Mouse (Mus musculus): Measurements from ENCODE around the gene B3gnt7. TPM values are rescaled to one million over a fixed set of nuclear protein-coding genes. Genes with fewer than 3 reads are reported as not detected.

Gene B3gnt7
- 5.9 TPM in 2 replicates for polyA plus RNA-seq (2015; fragmentation: Nextera tagmentation; extraction: Ambion mirVana)

- Histone ChIP-seq H3K9me3 (ENCODE audit: low read length) (no peaks in the 10 kb centered on the region), H3K4me3 (ENCODE audit: low read depth, low read length) (peak within 1 kb of the TSS; percentile 43), H3K36me3 (ENCODE audit: insufficient read depth, low read length) (no peaks in the 10 kb centered on the region), H3K9ac (replicated peaks; ENCODE audit: low read depth) (no peak within 1 kb of the TSS), H3K4me1 (ENCODE audit: insufficient read depth, low read depth, low read length) (peaks cover 3% of the 10 kb centered on the region; the same call in 1 of the 2 replicates), H3K27ac (ENCODE audit: low read length) (no peak within 1 kb of the TSS), H3K27me3 (replicated peaks; ENCODE audit: insufficient read depth, low read length) (peaks cover 4% of the 10 kb centered on the region; the same call in 1 of the 2 replicates), H3K4me2 (replicated peaks; ENCODE audit: low read depth, low read length) (peak within 1 kb of the TSS; percentile 90)
- no peak for DNase-seq (ENCODE audit: low spot score)
- TF ChIP-seq CTCF (IDR thresholded peaks at IDR 0.05) (no peak), EP300 (IDR thresholded peaks at IDR 0.05) (no peak)
- ATAC-seq: no peak
- 38% methylated on average over 6 of the region's 6 CpGs for WGBS
Observed at GRCm38 (mm10) chr1:86302532-86302931, at the start of gene B3gnt7. Gene B3gnt7 (plus strand): TSS chr1:86302832.

GRCm38 (mm10) chr1:86253410-86253809 is 49.2 kb upstream of the B3gnt7 start:
- Histone ChIP-seq H3K4me1 (ENCODE audit: insufficient read depth, low read depth, low read length) (no peaks in the 10 kb centered on the region), H3K9me3 (ENCODE audit: low read length) (no peaks in the 10 kb centered on the region), H3K9ac (replicated peaks; ENCODE audit: low read depth) (no peak overlapping the region), H3K27ac (ENCODE audit: low read length) (no peak overlapping the region), H3K27me3 (replicated peaks; ENCODE audit: insufficient read depth, low read length) (no peaks in the 10 kb centered on the region), H3K4me3 (ENCODE audit: low read depth, low read length) (no peak overlapping the region), H3K36me3 (ENCODE audit: insufficient read depth, low read length) (no peaks in the 10 kb centered on the region), H3K4me2 (replicated peaks; ENCODE audit: low read depth, low read length) (no peak overlapping the region)
- WGBS: 74% methylated on average over 8 of the region's 8 CpGs
- no peak for DNase-seq (ENCODE audit: low spot score)
- no peak for TF ChIP-seq EP300 (IDR thresholded peaks at IDR 0.05)
- TF ChIP-seq CTCF (IDR thresholded peaks at IDR 0.05): no peak
- ATAC-seq: no peak

DNA sequence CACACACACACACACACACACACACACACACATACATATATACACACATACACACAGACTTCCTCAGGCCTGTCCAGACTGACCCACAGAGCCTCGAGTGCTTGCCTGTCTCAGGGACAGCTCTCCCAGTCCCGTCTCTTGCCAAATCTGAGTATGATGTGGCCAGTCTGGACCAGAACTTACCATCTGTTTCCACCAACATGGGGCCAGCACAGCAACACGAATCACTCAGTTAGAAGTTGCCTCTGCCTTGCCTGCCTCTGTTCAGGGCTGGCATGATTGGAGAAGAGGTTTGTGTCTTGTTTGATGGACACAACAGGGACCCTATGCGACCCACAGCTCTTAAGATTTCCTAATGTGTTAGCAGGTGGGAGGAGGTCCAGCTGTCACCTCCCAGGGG is 46.3 kb upstream of the B3gnt7 start:
- H3K4me1 ChIP-seq (ENCODE audit: insufficient read depth, low read depth, low read length): no peaks in the 10 kb centered on the region
- no peak overlapping the region for H3K4me2 ChIP-seq (replicated peaks; ENCODE audit: low read depth, low read length)
- no peak for DNase-seq (ENCODE audit: low spot score)
- H3K9me3 ChIP-seq (ENCODE audit: low read length): no peaks in the 10 kb centered on the region
- TF ChIP-seq CTCF (IDR thresholded peaks at IDR 0.05) (no peak), EP300 (IDR thresholded peaks at IDR 0.05) (no peak)
- H3K4me3 ChIP-seq (ENCODE audit: low read depth, low read length): no peak overlapping the region
- WGBS: 48% methylated on average over 4 of the region's 4 CpGs
- no peaks in the 10 kb centered on the region for H3K36me3 ChIP-seq (ENCODE audit: insufficient read depth, low read length)
- H3K9ac ChIP-seq (replicated peaks; ENCODE audit: low read depth): no peak overlapping the region
- no peak for ATAC-seq
- no peak overlapping the region for H3K27ac ChIP-seq (ENCODE audit: low read length)
- no peaks in the 10 kb centered on the region for H3K27me3 ChIP-seq (replicated peaks; ENCODE audit: insufficient read depth, low read length)

DNA sequence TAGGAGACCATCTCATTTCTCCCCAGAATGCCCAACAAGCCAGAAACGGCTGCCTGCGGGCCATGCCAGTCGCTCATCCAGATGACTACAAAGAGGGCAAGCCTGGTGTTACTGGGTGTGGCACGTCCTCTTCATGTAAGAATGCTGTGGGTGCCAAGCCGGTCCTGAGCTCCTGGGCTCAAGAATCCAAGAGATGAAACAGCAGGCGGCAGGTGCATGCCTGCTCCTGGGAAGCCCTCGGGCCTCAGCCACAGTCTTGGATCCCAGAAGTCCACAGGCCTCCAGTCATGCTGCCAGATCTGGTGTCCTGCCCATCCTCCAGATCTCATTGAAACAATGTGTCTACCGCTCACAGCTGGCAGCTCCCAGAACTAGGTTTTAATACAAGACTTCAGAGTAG is 45.4 kb upstream of the B3gnt7 start:
- H3K4me3 ChIP-seq (ENCODE audit: low read depth, low read length): no peak overlapping the region
- no peak overlapping the region for H3K9ac ChIP-seq (replicated peaks; ENCODE audit: low read depth)
- no peak for ATAC-seq
- no peak overlapping the region for H3K4me2 ChIP-seq (replicated peaks; ENCODE audit: low read depth, low read length)
- no peaks in the 10 kb centered on the region for H3K27me3 ChIP-seq (replicated peaks; ENCODE audit: insufficient read depth, low read length)
- H3K27ac ChIP-seq (ENCODE audit: low read length): no peak overlapping the region
- no peaks in the 10 kb centered on the region for H3K4me1 ChIP-seq (ENCODE audit: insufficient read depth, low read depth, low read length)
- no peaks in the 10 kb centered on the region for H3K36me3 ChIP-seq (ENCODE audit: insufficient read depth, low read length)
- H3K9me3 ChIP-seq (ENCODE audit: low read length): no peaks in the 10 kb centered on the region
- WGBS: 73% methylated on average over 8 of the region's 8 CpGs
- DNase-seq (ENCODE audit: low spot score): no peak
- TF ChIP-seq EP300 (IDR thresholded peaks at IDR 0.05) (no peak), CTCF (IDR thresholded peaks at IDR 0.05) (no peak)

GRCm38 (mm10) chr1:86258171-86258824 is 44.3 kb upstream of the B3gnt7 start:
- no peak for DNase-seq (ENCODE audit: low spot score)
- no peaks in the 10 kb centered on the region for H3K36me3 ChIP-seq (ENCODE audit: insufficient read depth, low read length)
- H3K4me1 ChIP-seq (ENCODE audit: insufficient read depth, low read depth, low read length): no peaks in the 10 kb centered on the region
- no peak for ATAC-seq
- no peak overlapping the region for H3K9ac ChIP-seq (replicated peaks; ENCODE audit: low read depth)
- no peak overlapping the region for H3K4me2 ChIP-seq (replicated peaks; ENCODE audit: low read depth, low read length)
- WGBS: 83% methylated on average over 7 of the region's 7 CpGs
- no peak overlapping the region for H3K4me3 ChIP-seq (ENCODE audit: low read depth, low read length)
- TF ChIP-seq EP300 (IDR thresholded peaks at IDR 0.05) (no peak), CTCF (IDR thresholded peaks at IDR 0.05) (no peak)
- no peaks in the 10 kb centered on the region for H3K27me3 ChIP-seq (replicated peaks; ENCODE audit: insufficient read depth, low read length)
- H3K9me3 ChIP-seq (ENCODE audit: low read length): no peaks in the 10 kb centered on the region
- no peak overlapping the region for H3K27ac ChIP-seq (ENCODE audit: low read length)

DNA sequence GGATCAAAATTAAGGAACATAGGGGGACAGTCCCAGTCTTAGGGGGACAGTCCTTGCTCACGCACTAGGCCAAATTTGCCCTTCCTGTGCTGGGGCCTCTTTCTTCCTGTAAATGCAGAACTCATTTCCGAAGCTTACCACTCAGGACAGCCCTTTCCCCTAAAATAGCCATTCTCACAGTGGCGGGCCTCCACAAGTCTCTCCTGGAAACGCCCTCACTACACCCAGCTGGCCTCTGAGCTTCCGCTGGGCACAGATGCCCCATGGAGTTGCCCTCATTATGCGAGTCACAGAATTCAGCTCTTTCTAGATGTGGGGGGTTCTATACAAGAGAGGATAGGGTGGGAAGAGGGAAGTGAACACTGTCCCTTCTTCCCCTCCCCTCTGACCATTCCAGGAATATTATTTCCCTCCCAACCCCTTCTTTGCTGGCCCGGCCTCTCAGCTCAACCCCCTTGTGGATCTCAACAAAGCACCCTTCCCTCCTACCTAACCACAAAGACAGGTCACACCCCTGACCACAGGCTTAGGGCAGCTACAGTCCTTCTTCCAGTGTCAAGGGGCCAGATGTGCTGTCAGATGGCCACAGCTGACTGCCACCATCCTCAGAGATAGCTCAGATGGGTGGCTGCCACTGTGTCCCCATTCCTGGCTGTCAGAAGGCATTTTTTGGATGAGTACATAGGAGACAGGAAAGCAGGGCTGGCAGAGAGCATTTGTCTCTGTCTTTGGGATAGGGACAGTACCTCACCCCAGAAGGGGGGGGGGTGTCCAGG is 38.9 kb upstream of the B3gnt7 start:
- Histone ChIP-seq H3K27ac (ENCODE audit: low read length) (no peak overlapping the region), H3K9ac (replicated peaks; ENCODE audit: low read depth) (no peak overlapping the region), H3K4me2 (replicated peaks; ENCODE audit: low read depth, low read length) (no peak overlapping the region), H3K9me3 (ENCODE audit: low read length) (no peaks in the 10 kb centered on the region), H3K4me3 (ENCODE audit: low read depth, low read length) (no peak overlapping the region), H3K4me1 (ENCODE audit: insufficient read depth, low read depth, low read length) (no peaks in the 10 kb centered on the region), H3K27me3 (replicated peaks; ENCODE audit: insufficient read depth, low read length) (no peaks in the 10 kb centered on the region), H3K36me3 (ENCODE audit: insufficient read depth, low read length) (no peaks in the 10 kb centered on the region)
- no peak for TF ChIP-seq CTCF (IDR thresholded peaks at IDR 0.05)
- no peak for TF ChIP-seq EP300 (IDR thresholded peaks at IDR 0.05)
- ATAC-seq: peak; percentile 58
- DNase-seq (ENCODE audit: low spot score): peak; percentile 16
- WGBS: 56% methylated on average over 7 of the region's 7 CpGs
